Mouse (Mus musculus): Measurements from ENCODE around the gene Ablim1. TPM values are rescaled to one million over a fixed set of nuclear protein-coding genes. Genes with fewer than 3 reads are reported as not detected.

Gene Ablim1
- polyA plus RNA-seq (2015; fragmentation: Nextera tagmentation; extraction: Ambion mirVana), result 35.2 and 35.8 TPM in 2 replicates

DNA sequence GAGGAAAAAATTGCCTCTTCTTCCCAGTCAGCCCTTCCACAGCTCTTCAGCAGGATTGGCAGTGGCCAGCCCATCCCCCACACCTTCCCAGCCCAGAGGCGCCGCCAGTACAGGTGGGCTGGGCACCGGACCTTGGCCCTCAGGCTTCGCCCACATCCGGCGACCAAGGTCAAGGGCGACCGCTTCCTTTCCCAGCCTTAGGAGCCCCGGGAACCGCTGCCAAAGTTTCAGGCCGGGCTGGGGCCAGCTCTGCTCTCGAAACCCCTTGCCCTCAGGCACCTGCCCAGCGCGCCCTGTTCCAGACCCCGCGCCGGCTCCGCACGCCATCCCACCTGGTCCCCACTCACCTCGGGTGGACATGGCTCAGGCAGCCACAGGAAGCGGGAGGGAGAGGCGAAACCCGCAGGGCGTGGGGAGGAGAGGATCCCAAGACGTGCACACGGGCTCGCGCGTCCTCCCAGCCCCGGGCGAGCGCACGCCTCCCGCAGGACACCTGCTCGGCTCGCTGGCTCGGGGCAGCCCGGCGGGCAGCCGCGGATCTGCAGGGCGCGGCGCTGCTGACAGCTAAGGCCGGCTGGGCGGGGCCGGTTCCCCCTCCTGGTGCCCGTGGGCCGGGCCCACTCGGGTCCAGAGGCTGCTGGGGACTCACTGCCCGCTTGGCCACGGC is at the start of gene Ablim1:
Gene Ablim1 (minus strand): TSS at position 574 of the 667 bp plus-strand sequence.
- H3K27ac ChIP-seq, result peak within 1 kb of the TSS; percentile 54
- peak within 1 kb of the TSS; percentile 41 for H3K9ac ChIP-seq
- no peaks in the 10 kb centered on the region for H3K9me3 ChIP-seq (replicated peaks)
- H3K4me2 ChIP-seq, result peak within 1 kb of the TSS; percentile 96
- WGBS, result under 1% methylated on average over 52 of the region's 52 CpGs
- H3K4me3 ChIP-seq (replicated peaks), result peak within 1 kb of the TSS; percentile 57
- ATAC-seq (replicated peaks; ENCODE audit: low FRiP score), result peak; percentile 85
- peaks cover 16% of the 10 kb centered on the region for H3K27me3 ChIP-seq
- no peaks in the 10 kb centered on the region for H3K36me3 ChIP-seq
- peaks cover 14% of the 10 kb centered on the region for H3K4me1 ChIP-seq

- Histone ChIP-seq H3K27ac (peak overlapping the region; percentile 62; the same call in 1 of the 2 replicates), H3K9ac (no peak overlapping the region; the same call in 1 of the 2 replicates), H3K9me3 (replicated peaks) (no peaks in the 10 kb centered on the region), H3K36me3 (peaks cover 3% of the 10 kb centered on the region; the same call in 1 of the 2 replicates), H3K27me3 (no peaks in the 10 kb centered on the region), H3K4me2 (peak overlapping the region; percentile 79), H3K4me1 (peaks cover 71% of the 10 kb centered on the region), H3K4me3 (replicated peaks) (peak overlapping the region; percentile 85)
- WGBS, result 89% methylated on average over 7 of the region's 7 CpGs
- no peak for ATAC-seq (replicated peaks; ENCODE audit: low FRiP score)
These were observed 48.8 kb upstream of the Ablim1 start for GRCm38 (mm10) chr19:57363538-57363937.

GRCm38 (mm10) chr19:57363076-57363475 is 48.4 kb upstream of the Ablim1 start:
- no peaks in the 10 kb centered on the region for H3K9me3 ChIP-seq (replicated peaks)
- WGBS, result 21% methylated on average over 7 of the region's 7 CpGs
- H3K27me3 ChIP-seq, result no peaks in the 10 kb centered on the region
- peak overlapping the region; percentile 79 for H3K4me2 ChIP-seq
- ATAC-seq (replicated peaks; ENCODE audit: low FRiP score), result no peak
- peak overlapping the region; percentile 2; the same call in 1 of the 2 replicates for H3K9ac ChIP-seq
- H3K27ac ChIP-seq, result peak overlapping the region; percentile 62; the same call in 1 of the 2 replicates
- H3K4me3 ChIP-seq (replicated peaks), result peak overlapping the region; percentile 85
- peaks cover 3% of the 10 kb centered on the region; the same call in 1 of the 2 replicates for H3K36me3 ChIP-seq
- peaks cover 74% of the 10 kb centered on the region for H3K4me1 ChIP-seq

DNA sequence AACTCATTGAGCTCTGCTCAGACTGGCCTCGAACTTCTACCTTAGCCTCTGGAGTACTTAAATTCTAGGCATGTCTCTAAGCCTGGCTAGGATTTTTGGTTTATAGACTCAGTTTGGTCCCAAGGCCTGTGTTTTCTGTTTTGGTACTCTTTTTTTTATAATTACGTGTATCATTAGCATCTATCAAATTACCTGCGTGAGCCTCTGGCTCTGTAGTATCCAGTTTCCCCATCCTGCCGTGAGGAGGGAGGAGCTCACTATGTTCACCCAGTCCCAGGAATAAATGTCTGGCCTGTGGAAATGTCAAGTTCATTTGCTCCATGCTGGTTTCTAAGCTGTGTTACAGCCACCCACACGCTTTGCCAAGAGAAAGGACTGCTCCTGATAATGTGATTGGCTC is 47.9 kb upstream of the Ablim1 start:
- peak overlapping the region; percentile 2; the same call in 1 of the 2 replicates for H3K9ac ChIP-seq
- H3K36me3 ChIP-seq, result peaks cover 3% of the 10 kb centered on the region; the same call in 1 of the 2 replicates
- no peak for ATAC-seq (replicated peaks; ENCODE audit: low FRiP score)
- peak overlapping the region; percentile 62; the same call in 1 of the 2 replicates for H3K27ac ChIP-seq
- H3K4me2 ChIP-seq, result peak overlapping the region; percentile 79
- no peaks in the 10 kb centered on the region for H3K9me3 ChIP-seq (replicated peaks)
- H3K27me3 ChIP-seq, result no peaks in the 10 kb centered on the region
- H3K4me3 ChIP-seq (replicated peaks), result peak overlapping the region; percentile 85
- H3K4me1 ChIP-seq, result peaks cover 70% of the 10 kb centered on the region
- WGBS, result 23% methylated on average over 5 of the region's 5 CpGs

DNA sequence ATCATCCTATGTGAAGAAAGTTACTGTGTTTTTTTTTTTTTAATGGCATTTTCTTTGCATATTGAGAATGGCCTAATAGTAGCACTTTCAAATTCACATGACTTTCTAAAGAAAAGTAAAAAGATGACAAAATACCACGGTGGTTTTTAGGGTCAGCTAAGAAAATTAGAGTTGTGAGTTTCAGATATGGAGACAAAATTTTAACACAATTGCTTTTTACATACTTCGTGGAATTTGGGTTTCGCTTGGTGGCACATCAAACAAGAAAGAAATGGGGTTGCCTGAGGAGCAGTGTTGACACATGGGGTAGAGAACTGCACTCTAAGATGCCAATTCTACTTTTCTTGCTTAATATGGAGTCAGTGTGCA is 47.2 kb upstream of the Ablim1 start:
- peak overlapping the region; percentile 98 for H3K27ac ChIP-seq
- 19% methylated on average over 3 of the region's 3 CpGs for WGBS
- H3K9me3 ChIP-seq (replicated peaks), result no peaks in the 10 kb centered on the region
- no peaks in the 10 kb centered on the region for H3K27me3 ChIP-seq
- ATAC-seq (replicated peaks; ENCODE audit: low FRiP score), result no peak
- peak overlapping the region; percentile 100 for H3K9ac ChIP-seq
- H3K4me2 ChIP-seq, result peak overlapping the region; percentile 79
- peaks cover under 1% of the 10 kb centered on the region; the same call in 1 of the 2 replicates for H3K36me3 ChIP-seq
- H3K4me1 ChIP-seq, result peaks cover 67% of the 10 kb centered on the region
- peak overlapping the region; percentile 85 for H3K4me3 ChIP-seq (replicated peaks)

- Histone ChIP-seq H3K4me1 (peaks cover 63% of the 10 kb centered on the region), H3K4me3 (replicated peaks) (peak overlapping the region; percentile 85), H3K27me3 (no peaks in the 10 kb centered on the region), H3K9ac (peak overlapping the region; percentile 100), H3K4me2 (peak overlapping the region; percentile 79), H3K9me3 (replicated peaks) (no peaks in the 10 kb centered on the region), H3K27ac (peak overlapping the region; percentile 98), H3K36me3 (no peaks in the 10 kb centered on the region)
- WGBS, result 0% methylated on average over 69 of the region's 78 CpGs
- ATAC-seq (replicated peaks; ENCODE audit: low FRiP score), result peak; percentile 76
These were observed 46.6 kb upstream of the Ablim1 start for GRCm38 (mm10) chr19:57361131-57361938.

DNA sequence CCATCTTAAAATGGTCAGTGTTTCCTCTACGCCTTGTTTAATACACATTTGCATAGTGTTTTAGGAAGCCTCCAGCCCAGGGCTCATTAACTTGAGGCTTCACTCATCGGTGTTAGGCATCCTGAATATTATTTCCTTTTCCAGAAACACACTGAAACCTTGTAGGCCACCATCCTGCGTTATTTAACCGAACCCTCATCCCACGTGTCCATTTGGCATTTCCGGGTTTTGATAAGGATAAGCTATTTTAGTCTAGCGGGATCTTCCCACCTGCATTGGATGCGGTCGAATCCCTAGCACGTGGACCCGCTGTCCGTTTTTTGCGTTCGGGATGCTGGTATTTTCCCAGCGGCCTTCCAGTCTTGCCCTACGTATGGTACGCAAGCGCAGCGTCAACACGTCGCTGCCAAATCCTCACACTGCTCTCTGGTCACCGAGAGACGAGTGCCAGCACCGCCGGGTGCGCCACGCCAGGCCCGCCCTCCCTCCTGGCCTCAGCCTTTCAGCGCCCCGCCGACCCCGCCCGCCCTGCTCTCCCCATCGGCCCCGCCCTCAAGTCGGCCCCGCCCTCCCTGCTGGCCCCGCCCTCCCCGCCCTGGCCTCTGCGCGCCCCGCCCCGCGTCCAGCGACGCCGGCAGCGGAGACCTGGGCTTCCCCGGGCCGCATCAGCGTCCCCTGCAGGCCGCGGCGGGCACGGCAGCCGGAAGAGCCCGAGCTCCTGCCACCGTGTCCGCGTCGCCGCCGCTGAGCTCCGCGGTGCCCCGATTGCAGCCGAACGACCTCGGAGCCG is 45.8 kb upstream of the Ablim1 start, which contains the start of gene Fam160b1:
Gene Fam160b1 (plus strand): TSS at position 340 of the 790 bp plus-strand sequence.
- Histone ChIP-seq H3K27ac (peak within 1 kb of the TSS; percentile 98), H3K9me3 (replicated peaks) (no peaks in the 10 kb centered on the region), H3K4me1 (peaks cover 63% of the 10 kb centered on the region), H3K4me2 (peak within 1 kb of the TSS; percentile 79), H3K27me3 (no peaks in the 10 kb centered on the region), H3K4me3 (replicated peaks) (peak within 1 kb of the TSS; percentile 85), H3K9ac (peak within 1 kb of the TSS; percentile 100), H3K36me3 (no peaks in the 10 kb centered on the region)
- WGBS, result under 1% methylated on average over 69 of the region's 70 CpGs
- peak; percentile 90 for ATAC-seq (replicated peaks; ENCODE audit: low FRiP score)

DNA sequence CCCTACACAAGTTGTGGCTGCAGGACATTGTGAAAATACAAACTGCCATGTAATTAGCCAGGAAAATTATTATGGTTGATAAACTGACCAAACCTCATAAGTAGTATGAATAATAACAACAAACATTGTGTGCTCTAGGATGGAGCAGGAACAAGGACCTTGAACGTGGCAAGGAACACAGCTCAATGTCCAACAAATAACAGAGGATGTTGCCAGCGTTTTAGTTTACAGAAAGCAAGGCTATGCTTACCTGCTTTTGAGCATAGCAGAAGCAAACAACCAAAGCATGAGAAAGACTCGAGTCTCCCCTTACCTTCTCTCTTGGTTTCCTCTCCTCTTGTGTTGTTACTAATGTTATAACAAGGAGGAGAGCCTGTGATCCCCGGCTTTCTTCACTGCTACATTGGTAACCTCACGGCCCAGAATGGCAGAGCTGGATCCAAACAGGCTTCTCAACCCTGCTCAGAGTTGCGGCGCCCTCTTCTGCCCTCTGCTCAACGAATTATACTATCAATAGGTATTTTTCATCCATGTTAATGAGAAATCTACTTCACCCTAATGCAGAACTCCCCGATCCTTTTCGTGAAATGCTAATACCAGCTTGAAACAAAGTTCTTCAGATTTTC is 45.1 kb upstream of the Ablim1 start:
- Histone ChIP-seq H3K4me1 (peaks cover 62% of the 10 kb centered on the region), H3K9ac (peak overlapping the region; percentile 42; the same call in 1 of the 2 replicates), H3K27me3 (no peaks in the 10 kb centered on the region), H3K36me3 (no peaks in the 10 kb centered on the region), H3K4me3 (replicated peaks) (peak overlapping the region; percentile 85), H3K4me2 (peak overlapping the region; percentile 79), H3K9me3 (replicated peaks) (no peaks in the 10 kb centered on the region), H3K27ac (peak overlapping the region; percentile 81)
- 40% methylated on average over 10 of the region's 10 CpGs for WGBS
- no peak for ATAC-seq (replicated peaks; ENCODE audit: low FRiP score)

GRCm38 (mm10) chr19:57358836-57359598 is 44.3 kb upstream of the Ablim1 start:
- Histone ChIP-seq H3K36me3 (no peaks in the 10 kb centered on the region), H3K4me2 (peak overlapping the region; percentile 79), H3K4me1 (peaks cover 54% of the 10 kb centered on the region), H3K27ac (peak overlapping the region; percentile 81; the same call in 1 of the 2 replicates), H3K27me3 (no peaks in the 10 kb centered on the region), H3K4me3 (replicated peaks) (peak overlapping the region; percentile 85), H3K9me3 (replicated peaks) (no peaks in the 10 kb centered on the region), H3K9ac (peak overlapping the region; percentile 31; the same call in 1 of the 2 replicates)
- WGBS, result 88% methylated on average over 20 of the region's 20 CpGs
- no peak for ATAC-seq (replicated peaks; ENCODE audit: low FRiP score)

GRCm38 (mm10) chr19:57358322-57358721 is 43.6 kb upstream of the Ablim1 start:
- H3K27me3 ChIP-seq, result no peaks in the 10 kb centered on the region
- H3K4me2 ChIP-seq, result peak overlapping the region; percentile 79; the same call in 1 of the 2 replicates
- H3K4me3 ChIP-seq (replicated peaks), result no peak overlapping the region
- H3K27ac ChIP-seq, result peak overlapping the region; percentile 10; the same call in 1 of the 2 replicates
- ATAC-seq (replicated peaks; ENCODE audit: low FRiP score), result no peak
- peaks cover 47% of the 10 kb centered on the region for H3K4me1 ChIP-seq
- H3K36me3 ChIP-seq, result no peaks in the 10 kb centered on the region
- 68% methylated on average over 12 of the region's 12 CpGs for WGBS
- H3K9me3 ChIP-seq (replicated peaks), result no peaks in the 10 kb centered on the region
- H3K9ac ChIP-seq, result peak overlapping the region; percentile 31; the same call in 1 of the 2 replicates
